Mouse (Mus musculus) testis, adult 2 months (tissue): ENCODE data around the gene Tnip1.

Experiments used
- CTCF ChIP-seq: fragments of 200-500 bp; IDR thresholded peaks from 2 replicates; pipeline ENCODE4 v1.5.1; 2012; ENCODE audit warnings: low read depth, mild to moderate bottlenecking, inconsistent platforms, low read length, moderate library complexity; ENCODE audit not compliant: control insufficient read depth, insufficient read depth, insufficient replicate concordance
- POLR2A ChIP-seq: fragments of 200-500 bp; IDR thresholded peaks from 2 replicates; pipeline ENCODE4 v1.6.1; 2012; ENCODE audit warnings: low read depth, mild to moderate bottlenecking, inconsistent platforms, low read length, moderate library complexity; ENCODE audit not compliant: control insufficient read depth

DNA sequence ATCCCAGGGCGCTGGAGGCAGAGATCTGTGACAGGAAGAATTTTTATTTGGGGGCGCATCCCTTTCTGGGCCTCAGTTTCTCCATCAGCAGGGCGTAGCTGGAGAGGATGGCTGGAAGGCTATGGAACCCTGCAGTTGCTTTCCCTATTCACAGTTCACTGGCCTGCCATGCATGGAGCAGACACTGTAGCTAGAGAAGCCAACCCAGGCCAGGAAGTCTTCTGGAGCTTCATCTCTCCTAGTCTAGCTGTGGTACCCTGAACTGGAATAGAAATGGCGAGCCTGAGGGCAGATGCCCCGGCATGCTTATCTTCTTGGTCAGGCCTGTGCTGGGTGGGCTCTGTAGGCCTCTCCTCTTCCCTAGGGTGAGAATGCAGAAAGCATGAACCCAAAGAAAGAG, 59.4 kb downstream of the Tnip1 start:
- no peak for TF ChIP-seq CTCF
- TF ChIP-seq POLR2A, result no peak
